Mouse (Mus musculus) cerebellum, postnatal 10 days (tissue): ENCODE results near the gene Vmn1r55.
"Not testable (repeated sequence)": the region's sequence is repeated elsewhere in the genome, so short reads cannot be mapped to it uniquely, and the experiment has no call there.

Source experiments
- DNase-seq, 2 experiments: peaks; one replicate each; pipeline ENCODE4 v3.0.0; 2021; ENCODE audit warnings: mixed read lengths in 2 of 2

Gene Vmn1r55

DNA sequence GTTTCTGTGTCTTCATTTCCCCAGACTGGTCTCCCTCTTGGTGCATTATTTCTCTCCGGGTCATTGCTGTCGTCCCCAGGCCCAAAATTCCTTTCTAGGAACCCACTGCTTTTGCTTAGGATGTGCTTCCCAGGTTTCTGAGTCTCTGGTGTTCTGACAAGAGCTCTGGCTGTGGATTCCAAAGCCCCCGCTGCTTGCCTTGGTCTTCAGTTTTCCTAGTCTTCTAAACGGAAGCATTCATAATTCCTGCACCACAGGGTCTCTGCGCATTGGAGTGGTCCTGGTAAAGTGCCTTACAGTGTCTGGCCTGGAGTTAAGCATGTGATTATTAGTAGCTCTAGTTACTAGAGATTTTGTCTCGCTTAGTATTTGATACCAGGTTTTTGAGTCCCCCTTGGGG is 68.7 kb downstream of the Vmn1r55 start:
- no peak for DNase-seq

- DNase-seq: peak; percentile 98 to 99
Measured at GRCm38 (mm10) chr7:5080010-5080751, 69.3 kb downstream of the Vmn1r55 start, which contains the start of gene Epn1. TSS of gene Epn1 (plus strand) at chr7:5080235.

- DNase-seq: not testable (repeated sequence)
Measured at GRCm38 (mm10) chr7:5079365-5080009, 70.0 kb downstream of the Vmn1r55 start.
